Mouse (Mus musculus) stomach, postnatal 0 days (tissue): ENCODE results near the gene Pacs2.

ENCODE experiments used
- CTCF ChIP-seq: IDR thresholded peaks from 2 replicates; pipeline ENCODE4 v1.5.1; 2016; ENCODE audit warnings: antibody characterized with exemption, low read depth, mild to moderate bottlenecking, moderate library complexity
- EP300 ChIP-seq: optimal IDR thresholded peaks from 2 replicates; pipeline ENCODE3; 2016; ENCODE audit warnings: antibody characterized with exemption

- TF ChIP-seq CTCF, result no peak
- no peak for TF ChIP-seq EP300
These were observed 2.5 kb upstream of the Pacs2 start for GRCm38 (mm10) chr12:113011702-113012360.
